In the genomic region with DNA sequence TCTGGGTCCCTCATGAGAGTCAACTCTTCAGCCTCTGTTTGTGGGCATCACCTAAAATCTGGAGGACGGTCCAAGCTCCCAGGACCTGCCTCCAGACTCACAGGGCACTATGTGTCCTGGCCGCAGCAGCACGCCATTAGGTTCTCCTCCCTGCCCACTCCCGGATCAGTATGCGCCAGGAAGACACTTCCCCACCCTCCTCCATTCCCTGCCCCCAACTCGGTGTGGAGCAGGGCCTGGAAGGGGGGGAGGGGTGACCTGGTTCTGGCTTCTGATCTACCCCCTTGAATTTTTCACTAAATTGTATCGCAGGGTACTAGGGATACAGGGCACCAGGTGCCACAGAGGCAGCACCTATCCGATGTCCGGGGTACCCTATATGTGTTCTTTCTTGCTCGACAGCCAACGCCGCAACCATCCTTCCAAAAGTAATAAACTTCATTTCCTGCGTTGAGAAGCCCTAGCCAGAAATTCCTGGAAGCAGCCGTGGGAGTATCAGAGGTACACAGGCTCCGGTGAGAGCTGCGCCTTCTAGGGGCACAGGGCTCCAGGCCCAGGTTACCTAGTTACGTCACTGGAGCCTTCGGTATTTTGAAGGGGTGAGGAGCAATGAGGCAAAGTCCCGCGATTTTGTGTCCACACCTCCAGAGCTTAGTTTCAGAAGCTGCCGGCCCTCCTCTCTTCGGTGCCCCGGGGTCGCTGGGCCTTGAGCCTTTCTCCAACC, we compare ENCODE assay signal across 11 mouse cellular contexts. TPM values are rescaled to one million over a fixed set of nuclear protein-coding genes. Genes with fewer than 3 reads are reported as not detected.
DNase-seq lines count a peak whose midpoint lies in the region; ATAC-seq lines count a peak whose summit lies in the region.
"Had no signal": no experiment of that assay in that cellular context is flagged by ENCODE, and none has a peak within 500 bp of the region (broad histone marks: within the 10 kb centered on the region; RNA-seq: fewer than 3 reads in every experiment).

No protein-coding gene starts in this region.

- H3K27me3 ChIP-seq in hindbrain, embryonic 13.5 days = peaks cover 70% of the 10 kb centered on the region
- peaks cover 47% of the 10 kb centered on the region for H3K27me3 ChIP-seq in midbrain, embryonic 14.5 days (ENCODE audit: control insufficient read depth, insufficient read depth, low read length)

- H3K9me3 ChIP-seq in hindbrain, embryonic 13.5 days = no peaks in the 10 kb centered on the region
- H3K9me3 ChIP-seq in midbrain, embryonic 14.5 days (ENCODE audit: control insufficient read depth, low read length) = no peaks in the 10 kb centered on the region

- intact Hi-C loops in left cerebral cortex, postnatal 14 days (cut with DNase I) = loop anchor here (5.0 to 10.0 kb wide), 3 partner anchors 116 to 1256 kb away; no protein-coding TSS in a partner anchor

- peak overlapping the region; percentile 52 for H3K4me3 ChIP-seq in hindbrain, embryonic 13.5 days
- peak overlapping the region; percentile 31 for H3K4me3 ChIP-seq in midbrain, embryonic 14.5 days (replicated peaks; ENCODE audit: low read depth, low read length)
- H3K4me3 ChIP-seq: erythroblast, embryonic 14.5 days had no signal

- peak overlapping the region; percentile 77 for H3K4me2 ChIP-seq in hindbrain, embryonic 13.5 days
- H3K4me2 ChIP-seq in midbrain, embryonic 14.5 days (ENCODE audit: low read length) = peak overlapping the region; percentile 84
- H3K4me2 ChIP-seq: liver, embryonic 11.5 days had no signal

- WGBS in hindbrain, embryonic 13.5 days = under 1% methylated on average over 24 of the region's 24 CpGs
- 2% methylated on average over 24 of the region's 24 CpGs for WGBS in midbrain, embryonic 14.5 days

- no peaks in the 10 kb centered on the region for H3K36me3 ChIP-seq in hindbrain, embryonic 13.5 days
- H3K36me3 ChIP-seq in midbrain, embryonic 14.5 days (ENCODE audit: control insufficient read depth, insufficient read depth, low read length) = no peaks in the 10 kb centered on the region

- peak; percentile 46 for DNase-seq in embryo, embryonic 11 days
- no peak for DNase-seq in embryo, embryonic 9.5 days (ENCODE audit: extremely low spot score)
- DNase-seq in ZHBTc4 (ENCODE audit: low read depth, low spot score) = peak; percentile 32
- DNase-seq in midbrain, embryonic 14.5 days = peak; percentile 56
- DNase-seq in spleen, postnatal 14 days (ENCODE audit: low spot score in 2 of 2) = no peak
- DNase-seq in spleen, postnatal 4 days (ENCODE audit: low spot score in 2 of 2) = no peak
- DNase-seq in left cerebral cortex, postnatal 14 days (ENCODE audit: low spot score in 2 of 2) = no peak

- H3K9ac ChIP-seq in hindbrain, embryonic 13.5 days = peak overlapping the region; percentile 99
- peak overlapping the region; percentile 93 for H3K9ac ChIP-seq in midbrain, embryonic 14.5 days (replicated peaks; ENCODE audit: low read length)

- peak overlapping the region; percentile 98 for H3K27ac ChIP-seq in hindbrain, embryonic 13.5 days
- peak overlapping the region; percentile 98 for H3K27ac ChIP-seq in midbrain, embryonic 14.5 days (replicated peaks; ENCODE audit: low read depth, low read length)

- ATAC-seq in hindbrain, embryonic 13.5 days (ENCODE audit: low FRiP score) = no peak
- ATAC-seq in midbrain, embryonic 14.5 days (ENCODE audit: low FRiP score, low TSS enrichment) = no peak

- H3K4me1 ChIP-seq in hindbrain, embryonic 13.5 days (replicated peaks) = peaks cover 89% of the 10 kb centered on the region
- H3K4me1 ChIP-seq in midbrain, embryonic 14.5 days (ENCODE audit: control insufficient read depth, insufficient read depth, low read length) = peaks cover 36% of the 10 kb centered on the region

RNA-seq across cellular contexts. Expression of a gene that starts 3.6 kb away (rescaled TPM):
- 22.2 and 27.7 TPM in 2 replicates for polyA plus RNA-seq in hindbrain, embryonic 13.5 days (2015; fragmentation: Nextera tagmentation; extraction: Ambion mirVana)
- 34.0 and 43.4 TPM in 2 replicates for polyA plus RNA-seq in midbrain, embryonic 14.5 days (2014; fragmentation: Nextera tagmentation; extraction: Ambion mirVana)
- total RNA-seq in left cerebral cortex, postnatal 14 days (2021) = under 1 TPM; 0.68 to 0.70 TPM
- total RNA-seq: hematopoietic stem cell, adult 5-6 weeks had no signal
- polyA plus RNA-seq: erythroblast, embryonic 14.5 days had no signal

Comparison
In these comparisons a context has a peak if more than half of its experiments do, and no peak if none do; other contexts are left out.
1. DNase-seq: peak in embryo, embryonic 11 days (single experiment), ZHBTc4 (single experiment) and midbrain, embryonic 14.5 days (single experiment); none in embryo, embryonic 9.5 days (single experiment), spleen, postnatal 14 days (0 of 2), spleen, postnatal 4 days (0 of 2) and left cerebral cortex, postnatal 14 days (0 of 2).